Mouse (Mus musculus): ENCODE measurements around the gene Olfr45.
"Not testable (repeated sequence)": the region's sequence is repeated elsewhere in the genome, so short reads cannot be mapped to it uniquely, and the experiment has no call there.

The Olfr45 gene

DNA sequence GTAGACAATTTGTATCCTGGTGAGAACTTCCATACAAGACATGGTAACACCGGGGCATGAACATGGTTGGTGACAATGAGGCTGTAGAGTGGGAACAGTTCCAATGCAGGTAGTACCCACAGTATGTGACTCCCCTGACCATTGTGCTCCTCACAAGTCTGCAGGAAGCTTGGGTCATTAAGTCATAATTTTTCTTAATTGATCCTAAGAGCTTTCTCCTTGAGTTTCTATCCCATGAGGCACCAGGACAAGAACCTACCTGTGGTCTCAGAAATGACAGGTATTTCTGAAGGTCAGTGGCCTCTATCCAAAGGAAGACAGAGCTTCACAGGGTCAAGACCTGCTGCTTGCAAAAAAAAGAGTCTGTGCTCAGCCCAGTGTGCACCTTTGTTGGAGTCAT, at the start of gene Olfr45:
TSS of gene Olfr45 (plus strand) at position 301 of the 400 bp plus-strand sequence.
- DNase-seq: no peak

GRCm38 (mm10) chr7:140646152-140646551, 35.6 kb upstream of the Olfr45 start, which contains the start of gene Olfr53:
TSS of gene Olfr53 (plus strand) at chr7:140646452.
- DNase-seq: no peak

GRCm38 (mm10) chr7:140659630-140660029, 22.1 kb upstream of the Olfr45 start, which contains the start of gene Olfr539:
TSS of gene Olfr539 (plus strand) at chr7:140659930.
- DNase-seq: no peak

GRCm38 (mm10) chr7:140670693-140671092, 11.1 kb upstream of the Olfr45 start:
- DNase-seq: not testable (repeated sequence)

DNA sequence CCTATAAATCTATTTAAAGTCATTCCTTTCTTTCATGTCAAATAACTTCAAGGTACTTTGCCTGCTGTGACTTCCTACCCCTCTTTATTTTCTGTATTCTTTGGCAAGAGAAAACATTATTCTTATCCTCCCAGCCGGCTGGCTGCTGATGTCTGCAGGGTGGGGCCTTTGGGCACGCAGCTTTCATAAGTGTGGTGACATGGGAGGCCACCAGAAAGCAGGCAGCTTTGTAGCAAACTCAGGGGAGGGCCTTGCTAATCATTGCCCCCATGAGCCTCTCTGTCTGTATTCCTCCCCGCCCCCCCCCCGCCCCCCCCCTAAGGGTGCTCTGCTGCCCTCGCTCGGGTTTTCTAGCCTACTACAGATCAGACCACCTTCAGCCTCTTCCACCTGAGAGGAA, 5.9 kb upstream of the Olfr45 start:
- no peak for DNase-seq

DNA sequence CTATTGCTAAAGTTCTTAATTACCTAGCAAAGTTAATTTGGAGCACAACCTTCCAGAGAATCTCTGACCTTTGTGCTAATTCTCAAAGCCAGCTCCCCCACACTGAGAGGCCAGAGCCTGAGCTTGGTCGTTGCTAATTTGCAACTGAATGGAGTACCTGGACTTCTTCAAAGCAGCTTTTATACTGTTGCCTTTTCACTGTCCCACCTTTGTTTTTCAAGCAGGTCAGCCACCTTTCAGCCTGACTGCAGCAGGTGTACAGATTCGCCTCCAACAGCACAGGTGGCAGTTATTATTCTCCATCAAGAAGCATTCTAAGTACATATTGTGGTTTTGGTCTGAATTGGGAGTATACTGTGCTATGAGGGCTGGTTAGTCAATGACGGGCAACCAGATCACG, 2.2 kb upstream of the Olfr45 start:
- DNase-seq: not testable (repeated sequence)

DNA sequence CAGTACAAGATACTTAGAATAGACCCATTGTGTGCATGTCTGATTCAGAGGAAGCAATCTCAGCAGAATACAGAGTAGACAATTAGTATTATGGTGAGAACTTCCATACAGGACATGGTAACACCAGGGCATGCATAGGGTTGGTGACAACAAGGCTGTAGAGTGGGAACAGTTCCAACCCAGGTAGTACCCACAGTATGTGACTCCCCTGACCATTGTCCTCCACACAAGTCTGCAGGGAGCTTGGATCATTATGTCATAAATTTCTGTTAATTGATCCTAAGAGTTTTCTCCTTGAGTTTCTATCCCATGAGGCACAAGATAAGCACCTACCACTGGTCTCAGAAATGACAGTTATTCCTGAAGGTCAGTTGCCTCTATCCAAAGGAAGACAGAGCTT, 15.2 kb downstream of the Olfr45 start, which contains the start of gene Olfr541:
TSS of gene Olfr541 (plus strand) at position 301 of the 400 bp plus-strand sequence.
- no peak for DNase-seq

DNA sequence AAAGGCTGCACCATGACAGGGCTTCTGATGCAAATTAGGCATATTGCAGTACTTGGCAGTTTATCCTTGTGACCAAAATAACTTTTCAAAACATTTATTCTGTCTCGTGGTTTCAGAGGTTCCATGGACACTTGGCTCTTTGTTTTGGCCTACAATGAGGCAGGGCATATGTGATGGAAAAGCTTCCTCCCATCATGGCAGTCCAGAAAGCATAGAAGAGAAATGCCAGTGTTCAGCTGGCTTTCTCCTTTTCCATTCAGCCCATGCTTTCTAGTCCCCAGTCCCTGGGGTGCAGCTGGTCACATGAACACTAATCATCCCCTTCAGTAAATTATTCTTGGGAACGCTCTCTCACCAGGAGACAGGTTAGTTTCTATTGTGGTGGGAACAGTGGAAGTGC, 24.6 kb downstream of the Olfr45 start:
- DNase-seq: no peak

- no peak for DNase-seq
Observed at GRCm38 (mm10) chr7:140707536-140708284, 26.0 kb downstream of the Olfr45 start.

DNA sequence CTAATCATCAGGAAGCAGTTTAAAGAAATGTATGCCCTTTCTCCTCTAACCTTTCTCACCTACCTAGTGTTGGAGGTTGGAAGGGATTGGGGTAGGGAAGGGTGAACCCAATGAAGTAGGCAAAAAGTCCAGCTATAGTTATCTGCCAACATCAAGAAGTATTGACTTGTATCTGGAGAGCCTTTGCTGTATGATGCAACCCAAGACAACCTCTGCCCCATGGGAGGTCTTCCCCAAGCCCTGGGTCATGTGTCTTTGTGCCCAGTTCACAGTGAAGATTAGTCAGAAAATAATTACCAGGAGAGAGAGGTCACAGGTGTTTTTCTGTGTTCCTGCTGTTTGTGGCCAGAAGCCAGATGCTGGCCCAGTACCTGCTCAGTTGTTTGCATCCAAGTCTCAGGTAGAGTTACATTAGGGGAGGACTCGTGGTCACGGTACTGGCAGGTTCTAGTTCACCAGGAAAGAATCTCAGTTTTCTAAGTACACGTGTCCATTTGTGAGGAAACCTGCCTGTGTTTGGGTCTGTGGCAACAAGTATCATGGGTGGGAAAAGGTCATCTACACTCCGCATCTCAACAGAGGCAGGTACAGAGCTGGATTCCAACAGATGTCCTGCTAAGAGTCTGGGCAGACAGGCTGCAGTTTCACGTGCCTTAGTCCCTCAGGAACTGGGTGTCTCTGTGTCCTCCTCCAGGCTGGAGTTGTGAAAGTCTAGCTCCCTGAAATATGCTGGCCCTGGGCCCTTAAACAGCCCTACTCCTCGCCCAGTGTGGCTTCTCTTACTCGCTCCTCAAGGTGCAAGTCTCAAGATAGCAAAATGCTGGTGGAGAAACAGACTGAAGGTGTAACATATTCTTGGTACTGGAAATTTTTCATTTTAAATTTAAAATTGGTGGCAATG, 35.7 kb downstream of the Olfr45 start:
- DNase-seq: no peak

GRCm38 (mm10) chr7:140721095-140721494, 39.3 kb downstream of the Olfr45 start:
- no peak for DNase-seq

- no peak for DNase-seq
Observed at GRCm38 (mm10) chr7:140725558-140725957, 43.8 kb downstream of the Olfr45 start.

GRCm38 (mm10) chr7:140733162-140733561, 51.4 kb downstream of the Olfr45 start:
- no peak for DNase-seq
